Mouse (Mus musculus) myocyte (in vitro differentiated cells): ENCODE results near the gene Samd4. TPM values are rescaled to one million over a fixed set of nuclear protein-coding genes. Genes with fewer than 3 reads are reported as not detected.
A peak's percentile ranks its signal among the peaks of the same experiment; 100 is the strongest.

Source experiments
- H3K27me3 ChIP-seq: one replicate; pipeline ENCODE4 v1.6.1; 2011; ENCODE audit not compliant: control insufficient read depth, insufficient read depth, insufficient read length
- H3K36me3 ChIP-seq: one replicate; pipeline ENCODE4 v1.6.1; 2011; ENCODE audit not compliant: control insufficient read depth, insufficient read depth
- H3K4me2 ChIP-seq: one replicate; pipeline ENCODE4 v1.6.1; 2011; ENCODE audit warnings: low read depth, control low read depth
- H3K4me3 ChIP-seq: one replicate; pipeline ENCODE4 v1.5.1; 2011; ENCODE audit warnings: mild to moderate bottlenecking, control low read depth, moderate library complexity
- H3K79me2 ChIP-seq: one replicate; pipeline ENCODE4 v1.6.1; 2011; ENCODE audit not compliant: control insufficient read depth, insufficient read depth
- H3ac ChIP-seq: one replicate; pipeline ENCODE4 v1.6.1; 2011; ENCODE audit not compliant: control insufficient read depth, insufficient read length
- CEBPB ChIP-seq: IDR thresholded peaks from 2 replicates; pipeline ENCODE4 v1.6.1; 2011; ENCODE audit warnings: mild to moderate bottlenecking, moderate library complexity; ENCODE audit not compliant: poor library complexity, insufficient read depth, severe bottlenecking
- E2F4 ChIP-seq: IDR thresholded peaks from one replicate; pipeline ENCODE4 v1.6.1; 2011; ENCODE audit warnings: mild to moderate bottlenecking, control low read depth, moderate library complexity; ENCODE audit not compliant: insufficient read depth
- MAX ChIP-seq: IDR thresholded peaks from one replicate; pipeline ENCODE4 v1.6.1; 2011; ENCODE audit warnings: low read depth, mild to moderate bottlenecking, control low read depth
- MYOD1 ChIP-seq, 3 experiments: IDR thresholded peaks; one replicate each; pipeline ENCODE4 v1.6.1; 2011; ENCODE audit warnings: control low read depth in 2 of 3, low read depth in 2 of 3, mild to moderate bottlenecking in 2 of 3, moderate library complexity in 1 of 3; ENCODE audit not compliant: insufficient read length in 2 of 3, control insufficient read depth in 1 of 3
- MYOG ChIP-seq, 3 experiments: IDR thresholded peaks; one replicate each; pipeline ENCODE4 v1.6.1; 2011; ENCODE audit warnings: control low read depth in 2 of 3, low read depth in 2 of 3, mild to moderate bottlenecking in 2 of 3; ENCODE audit not compliant: insufficient read length in 2 of 3, control insufficient read depth in 1 of 3, insufficient read depth in 1 of 3
- POLR2A ChIP-seq: IDR thresholded peaks from one replicate; pipeline ENCODE4 v1.6.1; 2011; ENCODE audit warnings: low read depth, mild to moderate bottlenecking, control low read depth, moderate library complexity; ENCODE audit not compliant: insufficient read length
- POLR2AphosphoS2 ChIP-seq: IDR thresholded peaks from one replicate; pipeline ENCODE4 v1.6.1; 2011; ENCODE audit warnings: low read depth, control low read depth; ENCODE audit not compliant: insufficient read length
- REST ChIP-seq: IDR thresholded peaks from one replicate; pipeline ENCODE4 v1.6.1; 2011; ENCODE audit warnings: mild to moderate bottlenecking, control low read depth, moderate library complexity; ENCODE audit not compliant: insufficient read depth, insufficient read length
- SRF ChIP-seq: IDR thresholded peaks from one replicate; pipeline ENCODE4 v1.6.1; 2011; ENCODE audit warnings: low read depth; ENCODE audit not compliant: control insufficient read depth, insufficient read length
- TCF12 ChIP-seq: IDR thresholded peaks from one replicate; pipeline ENCODE4 v1.6.1; 2011; ENCODE audit warnings: mild to moderate bottlenecking, control low read depth; ENCODE audit not compliant: poor library complexity, insufficient read depth, severe bottlenecking
- TCF3 ChIP-seq: IDR thresholded peaks from one replicate; pipeline ENCODE4 v1.6.1; 2011; ENCODE audit warnings: low read depth, control low read depth; ENCODE audit not compliant: insufficient read length
- USF1 ChIP-seq: IDR thresholded peaks from one replicate; pipeline ENCODE4 v1.6.1; 2011; ENCODE audit warnings: low read depth, mild to moderate bottlenecking, control low read depth, moderate library complexity
- polyA plus RNA-seq: library from polyadenylated mRNA; unstranded; fragments of >200 nt; fragmentation: generic; extraction: Trizol; gene quantifications from one replicate; pipeline ENCODE4 v1.2.1, GENCODE M21; 2012; ENCODE audit warnings: missing spikeins

Gene Samd4
- polyA plus RNA-seq, 1 experiment: 15.7 TPM

GRCm38 (mm10) chr14:47041699-47042098, 159.0 kb downstream of the Samd4 start:
- peaks cover 24% of the 10 kb centered on the region for H3K79me2 ChIP-seq
- TF ChIP-seq TCF3 (no peak), MYOD1 (IDR thresholded peaks at IDR 0.05; ENCODE audit: control insufficient read depth in 1 of 3, insufficient read length in 2 of 3, low read depth in 2 of 3) (no peak), MYOG (IDR thresholded peaks at IDR 0.05; ENCODE audit: control insufficient read depth in 1 of 3, insufficient read depth in 1 of 3, insufficient read length in 2 of 3, low read depth in 2 of 3) (peak in 1 of 3 experiments; percentile 30)
- H3ac ChIP-seq: no peak overlapping the region
- no peaks in the 10 kb centered on the region for H3K27me3 ChIP-seq
- no peaks in the 10 kb centered on the region for H3K36me3 ChIP-seq
- H3K4me3 ChIP-seq: no peak overlapping the region
- no peak overlapping the region for H3K4me2 ChIP-seq

DNA sequence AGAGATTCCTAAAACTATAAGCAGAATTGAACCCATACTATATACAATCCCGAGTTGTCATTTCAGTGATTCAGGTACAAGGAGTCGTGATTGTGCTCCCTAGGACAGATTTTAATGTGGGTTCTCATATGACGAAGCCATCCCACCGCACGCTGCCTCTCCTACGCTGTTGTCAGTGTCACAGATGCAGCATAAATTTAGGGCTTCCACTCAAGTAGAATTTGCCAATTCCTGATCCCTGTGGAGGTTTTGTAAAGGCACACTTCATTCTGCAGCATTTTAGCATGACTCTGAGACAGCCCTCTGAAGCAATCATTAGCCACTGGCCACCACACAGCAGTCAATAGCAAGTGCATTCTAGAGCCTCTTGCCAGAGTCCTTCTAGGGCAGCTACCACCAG, 166.4 kb downstream of the Samd4 start:
- Histone ChIP-seq H3K79me2 (peaks cover 29% of the 10 kb centered on the region), H3ac (no peak overlapping the region), H3K4me3 (no peak overlapping the region), H3K27me3 (no peaks in the 10 kb centered on the region), H3K4me2 (no peak overlapping the region), H3K36me3 (no peaks in the 10 kb centered on the region)
- TF ChIP-seq POLR2A (no peak), TCF12 (no peak), SRF (no peak), MYOD1 (IDR thresholded peaks at IDR 0.05; ENCODE audit: control insufficient read depth in 1 of 3, insufficient read length in 2 of 3, low read depth in 2 of 3) (no peak), CEBPB (no peak), MAX (no peak), POLR2AphosphoS2 (no peak), REST (no peak), TCF3 (no peak), USF1 (no peak), E2F4 (no peak), MYOG (IDR thresholded peaks at IDR 0.05; ENCODE audit: control insufficient read depth in 1 of 3, insufficient read depth in 1 of 3, insufficient read length in 2 of 3, low read depth in 2 of 3) (no peak)

GRCm38 (mm10) chr14:47051743-47052610, 169.3 kb downstream of the Samd4 start:
- H3K4me2 ChIP-seq: no peak overlapping the region
- H3K36me3 ChIP-seq: no peaks in the 10 kb centered on the region
- TF ChIP-seq TCF3: no peak
- TF ChIP-seq POLR2A: no peak
- TF ChIP-seq USF1: no peak

DNA sequence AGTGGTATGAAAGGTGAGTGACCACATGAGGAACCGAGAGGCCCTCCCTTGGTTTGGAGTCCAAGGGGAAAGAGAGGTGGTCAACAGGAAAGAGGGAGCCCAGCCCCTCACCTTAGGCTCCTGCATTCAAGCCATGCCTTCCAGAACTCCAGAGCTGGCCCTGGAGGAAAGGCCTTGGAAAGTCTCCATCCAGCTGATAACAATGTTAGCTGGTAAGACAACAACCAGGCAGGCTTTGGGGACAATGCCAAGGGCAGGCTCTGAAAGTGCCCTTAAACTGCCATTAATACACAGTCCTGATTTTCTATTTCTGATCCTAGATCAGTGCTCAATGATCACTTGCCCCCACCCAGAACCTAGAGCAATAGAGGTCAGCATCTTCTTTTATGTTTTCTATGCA, 170.4 kb downstream of the Samd4 start:
- Histone ChIP-seq H3K79me2 (peaks cover 13% of the 10 kb centered on the region), H3K36me3 (no peaks in the 10 kb centered on the region), H3K4me3 (no peak overlapping the region), H3K27me3 (no peaks in the 10 kb centered on the region), H3K4me2 (no peak overlapping the region), H3ac (no peak overlapping the region)
- no peak for TF ChIP-seq SRF

More at GRCm38 (mm10) chr14:47051743-47052610, 169.3 kb downstream of the Samd4 start:
- no peak overlapping the region for H3K4me3 ChIP-seq
- no peaks in the 10 kb centered on the region for H3K27me3 ChIP-seq
- no peak overlapping the region for H3ac ChIP-seq
- peaks cover 19% of the 10 kb centered on the region for H3K79me2 ChIP-seq

DNA sequence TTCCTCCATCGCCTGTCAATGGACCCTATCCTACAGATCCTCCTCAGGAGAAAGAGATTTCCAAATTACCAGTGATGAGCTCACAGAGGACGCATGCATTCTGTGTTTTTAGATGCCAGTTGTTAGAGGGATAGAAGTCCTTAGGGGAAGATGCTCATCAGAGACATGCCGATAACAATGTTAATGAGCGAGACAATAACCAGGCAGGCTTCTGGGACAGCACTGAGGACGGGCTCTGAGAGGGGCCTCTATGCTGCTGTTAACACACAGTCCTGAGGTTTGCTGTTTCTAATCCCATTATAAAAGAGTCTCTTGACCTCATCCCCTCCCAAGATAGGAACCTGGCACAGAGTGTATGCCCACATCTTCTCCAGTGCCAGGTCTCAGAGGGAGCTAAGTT, 171.2 kb downstream of the Samd4 start:
- H3K79me2 ChIP-seq: peaks cover 13% of the 10 kb centered on the region
- H3K36me3 ChIP-seq: no peaks in the 10 kb centered on the region
- no peak overlapping the region for H3K4me2 ChIP-seq
- H3ac ChIP-seq: no peak overlapping the region
- TF ChIP-seq REST (no peak), TCF12 (no peak), USF1 (no peak), TCF3 (no peak), MYOG (IDR thresholded peaks at IDR 0.05; ENCODE audit: control insufficient read depth in 1 of 3, insufficient read depth in 1 of 3, insufficient read length in 2 of 3, low read depth in 2 of 3) (no peak), SRF (no peak), MAX (no peak), CEBPB (no peak)
- no peaks in the 10 kb centered on the region for H3K27me3 ChIP-seq
- H3K4me3 ChIP-seq: no peak overlapping the region

DNA sequence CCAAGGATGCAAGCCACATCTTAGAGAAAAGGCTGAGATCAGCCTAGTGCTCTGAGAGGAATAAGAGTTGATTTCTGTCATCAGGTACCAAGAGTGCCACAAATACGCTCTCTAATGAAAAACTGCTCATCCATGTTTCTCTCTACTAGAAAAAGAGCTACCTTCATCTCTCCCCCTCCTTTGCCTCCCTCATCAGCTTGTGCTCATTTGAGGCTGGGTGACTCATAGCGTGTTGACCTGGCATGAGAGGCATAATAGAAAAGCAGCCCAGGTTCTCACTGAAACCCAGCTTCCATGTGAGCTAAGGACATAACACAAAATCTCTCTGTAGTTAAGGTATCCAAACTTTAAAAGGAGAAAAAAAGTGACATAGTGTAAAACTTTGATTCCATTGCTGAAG, 176.3 kb downstream of the Samd4 start:
- H3K36me3 ChIP-seq: no peaks in the 10 kb centered on the region
- H3K79me2 ChIP-seq: peaks cover 3% of the 10 kb centered on the region
- no peaks in the 10 kb centered on the region for H3K27me3 ChIP-seq
- no peak overlapping the region for H3ac ChIP-seq
- TF ChIP-seq E2F4: no peak
- no peak for TF ChIP-seq SRF
- no peak for TF ChIP-seq CEBPB
- no peak for TF ChIP-seq POLR2AphosphoS2
- no peak for TF ChIP-seq USF1
- TF ChIP-seq MYOG (IDR thresholded peaks at IDR 0.05; ENCODE audit: control insufficient read depth in 1 of 3, insufficient read depth in 1 of 3, insufficient read length in 2 of 3, low read depth in 2 of 3): no peak
- no peak for TF ChIP-seq MAX
- TF ChIP-seq TCF3: no peak
- H3K4me3 ChIP-seq: no peak overlapping the region
- no peak overlapping the region for H3K4me2 ChIP-seq
